Mouse (Mus musculus): ENCODE measurements around the gene Fam126b. TPM values are rescaled to one million over a fixed set of nuclear protein-coding genes. Genes with fewer than 3 reads are reported as not detected.

The Fam126b gene
- 16.4 TPM for polyA plus RNA-seq (2017; shearing (Covaris generic))

GRCm38 (mm10) chr1:58586171-58586997 lies at the start of gene Fam126b, which contains the start of gene Ndufb3:
Gene Fam126b (minus strand): TSS chr1:58586323.
Gene Ndufb3 (plus strand): TSS chr1:58586384.

GRCm38 (mm10) chr1:58504577-58505254 lies 81.4 kb downstream of the Fam126b start, which contains the start of gene Orc2:
Gene Orc2 (minus strand): TSS chr1:58505109.

Other genes starting within 250 kb of the Fam126b start
- 431 TPM for gene Bzw1, start 193.4 kb downstream of the Fam126b start, polyA plus RNA-seq (2017; shearing (Covaris generic))
- 444 TPM for gene Clk1, start 162.3 kb downstream of the Fam126b start, polyA plus RNA-seq (2017; shearing (Covaris generic))
- 46.4 TPM for gene Nif3l1, start 141.2 kb downstream of the Fam126b start, polyA plus RNA-seq (2017; shearing (Covaris generic))
- 69.7 TPM for gene Ppil3, start 140.8 kb downstream of the Fam126b start, polyA plus RNA-seq (2017; shearing (Covaris generic))
- 30.4 TPM for gene Orc2, start 81.2 kb downstream of the Fam126b start, polyA plus RNA-seq (2017; shearing (Covaris generic))
- 130 TPM for gene Ndufb3, start 61 bp upstream of the Fam126b start, polyA plus RNA-seq (2017; shearing (Covaris generic))
- gene Als2cr12, start 109.7 kb upstream of the Fam126b start, polyA plus RNA-seq (2017; shearing (Covaris generic)), result 0.59 TPM
- 150 TPM for gene Cflar, start 125.2 kb upstream of the Fam126b start, polyA plus RNA-seq (2017; shearing (Covaris generic))
- 280 TPM for gene Casp8, start 209.1 kb upstream of the Fam126b start, polyA plus RNA-seq (2017; shearing (Covaris generic))